Mouse (Mus musculus): ENCODE data around the gene Ugt1a6a.
"Not testable (repeated sequence)": the region's sequence is repeated elsewhere in the genome, so short reads cannot be mapped to it uniquely, and the experiment has no call there.

DNA sequence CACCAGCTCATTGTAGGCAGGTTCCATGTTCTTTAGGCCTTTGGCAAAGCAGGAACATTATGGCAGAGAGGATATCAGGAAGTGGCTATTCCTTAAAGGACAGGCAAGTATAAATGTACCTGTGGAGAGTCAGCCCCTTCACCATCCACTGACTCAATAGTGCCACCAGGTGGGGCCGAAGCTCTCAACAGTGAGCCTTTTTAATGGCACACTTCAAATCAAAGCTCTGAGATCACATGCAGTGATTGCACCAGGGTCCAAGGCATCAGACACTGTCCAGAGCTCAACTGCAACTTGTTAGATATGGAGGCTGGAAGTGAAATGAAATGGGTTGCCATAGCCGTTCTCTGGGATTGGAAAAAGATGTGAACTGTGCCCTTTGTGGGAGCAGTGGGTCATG is 10.7 kb downstream of the Ugt1a6a start:
- not testable (repeated sequence) for TF ChIP-seq MAX (IDR thresholded peaks at IDR 0.05); CTCF (IDR thresholded peaks at IDR 0.05; ENCODE audit: control insufficient read depth, insufficient read depth, insufficient read length); MYOG (IDR thresholded peaks at IDR 0.05; ENCODE audit: control insufficient read depth, extremely low read depth, insufficient read length)
